Comparison of ENCODE assay signal across 31 mouse cellular contexts in the genomic region with DNA sequence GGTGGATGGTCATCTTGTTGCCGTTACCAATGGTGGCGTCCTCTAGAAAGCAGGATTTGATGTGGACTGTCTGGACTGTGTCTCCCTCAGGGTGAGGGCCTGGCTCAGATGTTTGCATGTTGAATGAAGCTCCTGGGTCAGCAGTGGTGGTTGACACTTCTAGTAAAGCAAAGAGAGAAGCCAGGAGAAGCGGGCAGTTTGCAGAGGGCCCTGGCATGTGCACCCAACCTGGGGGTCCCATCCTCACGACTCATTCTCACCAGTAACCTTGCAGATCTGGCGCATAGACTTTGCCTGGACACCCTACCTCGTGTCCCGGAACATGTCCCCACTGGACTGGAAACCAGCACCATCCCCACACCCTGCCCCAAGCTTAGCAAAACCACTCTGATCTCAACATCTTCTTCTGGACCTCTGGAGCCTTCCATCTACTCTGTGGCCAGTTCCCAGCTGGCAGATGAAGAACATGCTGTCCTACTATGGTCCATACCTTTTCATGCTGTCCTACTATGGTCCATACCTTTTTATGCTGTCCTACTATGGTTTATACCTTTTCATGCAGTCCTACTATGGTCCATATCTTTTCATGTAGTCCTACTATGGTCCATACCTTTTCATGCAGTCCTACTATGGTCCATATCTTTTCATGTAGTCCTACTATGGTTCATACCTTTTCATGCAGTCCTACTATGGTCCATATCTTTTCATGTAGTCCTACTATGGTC. TPM values are rescaled to one million over a fixed set of nuclear protein-coding genes. Genes with fewer than 3 reads are reported as not detected.
DNase-seq lines count a peak whose midpoint lies in the region; ATAC-seq lines count a peak whose summit lies in the region.
"Had no signal": no experiment of that assay in that cellular context is flagged by ENCODE, and none has a peak within 500 bp of the region (broad histone marks: within the 10 kb centered on the region; RNA-seq: fewer than 3 reads in every experiment).

No protein-coding gene starts in this region.

- H3K9ac ChIP-seq in forebrain, embryonic 11.5 days (ENCODE audit: low read length), result no peak overlapping the region
- no peak overlapping the region for H3K9ac ChIP-seq in forebrain, embryonic 15.5 days (replicated peaks)
- no peak overlapping the region for H3K9ac ChIP-seq in liver, embryonic 11.5 days (ENCODE audit: low read depth, low read length)
- no peak overlapping the region for H3K9ac ChIP-seq in liver, embryonic 12.5 days
- no peak overlapping the region for H3K9ac ChIP-seq in kidney, embryonic 15.5 days
- H3K9ac ChIP-seq: embryonic facial prominence, embryonic 13.5 days; forebrain, embryonic 12.5 days; heart, embryonic 13.5 days; intestine, embryonic 15.5 days; liver, embryonic 15.5 days; lung, embryonic 15.5 days; midbrain, embryonic 13.5 days had no signal

- no peak overlapping the region for H3K4me3 ChIP-seq in forebrain, embryonic 11.5 days (ENCODE audit: low read depth, low read length)
- no peak overlapping the region for H3K4me3 ChIP-seq in forebrain, embryonic 15.5 days
- no peak overlapping the region for H3K4me3 ChIP-seq in liver, embryonic 11.5 days (ENCODE audit: low read depth, low read length)
- H3K4me3 ChIP-seq in liver, embryonic 12.5 days, result no peak overlapping the region
- no peak overlapping the region for H3K4me3 ChIP-seq in kidney, embryonic 15.5 days (replicated peaks)
- H3K4me3 ChIP-seq: embryonic facial prominence, embryonic 13.5 days; forebrain, embryonic 12.5 days; heart, embryonic 13.5 days; intestine, embryonic 15.5 days; liver, embryonic 15.5 days; lung, embryonic 15.5 days; midbrain, embryonic 13.5 days had no signal

- H3K27me3 ChIP-seq in forebrain, embryonic 11.5 days (ENCODE audit: control insufficient read depth, insufficient read depth, low read length), result no peaks in the 10 kb centered on the region
- H3K27me3 ChIP-seq in forebrain, embryonic 15.5 days, result no peaks in the 10 kb centered on the region
- no peaks in the 10 kb centered on the region for H3K27me3 ChIP-seq in liver, embryonic 11.5 days (replicated peaks; ENCODE audit: control insufficient read depth, insufficient read depth, low read length)
- peaks cover 13% of the 10 kb centered on the region for H3K27me3 ChIP-seq in liver, embryonic 12.5 days (replicated peaks)
- 0 out of 2 replicates have a peak, but pooled peaks cover 3% of the 10 kb centered on the region for H3K27me3 ChIP-seq in kidney, embryonic 15.5 days
- H3K27me3 ChIP-seq: embryonic facial prominence, embryonic 13.5 days; forebrain, embryonic 12.5 days; midbrain, embryonic 13.5 days had no signal

- no peak overlapping the region for H3K4me2 ChIP-seq in forebrain, embryonic 11.5 days (ENCODE audit: low read depth, low read length, severe bottlenecking)
- H3K4me2 ChIP-seq in forebrain, embryonic 15.5 days (replicated peaks), result no peak overlapping the region
- no peak overlapping the region for H3K4me2 ChIP-seq in liver, embryonic 11.5 days
- H3K4me2 ChIP-seq in liver, embryonic 12.5 days, result no peak overlapping the region
- no peak overlapping the region for H3K4me2 ChIP-seq in kidney, embryonic 15.5 days
- H3K4me2 ChIP-seq: embryonic facial prominence, embryonic 13.5 days; forebrain, embryonic 12.5 days; heart, embryonic 13.5 days; intestine, embryonic 15.5 days; liver, embryonic 15.5 days; lung, embryonic 15.5 days; midbrain, embryonic 13.5 days had no signal

- 93% methylated on average over 7 of the region's 7 CpGs for WGBS in forebrain, embryonic 11.5 days
- 94% methylated on average over 7 of the region's 7 CpGs for WGBS in forebrain, embryonic 15.5 days
- 83% methylated on average over 7 of the region's 7 CpGs for whole genome bisulfite sequencing in liver, embryonic 11.5 days
- WGBS in liver, embryonic 12.5 days (ENCODE audit: insufficient replicate concordance), result 72% methylated on average over 7 of the region's 7 CpGs
- WGBS in kidney, embryonic 15.5 days, result 97% methylated on average over 7 of the region's 7 CpGs

- ATAC-seq in forebrain, embryonic 11.5 days (replicated peaks; ENCODE audit: low FRiP score), result no peak
- ATAC-seq in forebrain, embryonic 15.5 days (replicated peaks), result no peak
- ATAC-seq in liver, embryonic 11.5 days (replicated peaks; ENCODE audit: low FRiP score), result no peak
- ATAC-seq in liver, embryonic 12.5 days, result no peak
- ATAC-seq in kidney, embryonic 15.5 days (replicated peaks; ENCODE audit: low FRiP score), result no peak
- ATAC-seq: activated CD4-positive, CD25-positive, alpha-beta regulatory T cell, adult 4 months; hindbrain, embryonic 16.5 days; intestine, embryonic 15.5 days; midbrain, embryonic 13.5 days had no signal

- H3K36me3 ChIP-seq in forebrain, embryonic 11.5 days (ENCODE audit: control insufficient read depth, insufficient read depth, low read length), result no peaks in the 10 kb centered on the region
- H3K36me3 ChIP-seq in forebrain, embryonic 15.5 days, result no peaks in the 10 kb centered on the region
- no peaks in the 10 kb centered on the region for H3K36me3 ChIP-seq in liver, embryonic 11.5 days (ENCODE audit: control insufficient read depth, insufficient read depth, low read length)
- no peaks in the 10 kb centered on the region for H3K36me3 ChIP-seq in liver, embryonic 12.5 days
- H3K36me3 ChIP-seq in kidney, embryonic 15.5 days, result no peaks in the 10 kb centered on the region
- H3K36me3 ChIP-seq: embryonic facial prominence, embryonic 13.5 days; forebrain, embryonic 12.5 days; heart, embryonic 13.5 days; intestine, embryonic 15.5 days; liver, embryonic 15.5 days; lung, embryonic 15.5 days; midbrain, embryonic 13.5 days had no signal

- H3K9me3 ChIP-seq in forebrain, embryonic 11.5 days (ENCODE audit: control insufficient read depth, low read length), result no peaks in the 10 kb centered on the region
- no peaks in the 10 kb centered on the region for H3K9me3 ChIP-seq in forebrain, embryonic 15.5 days
- 0 out of 2 replicates have a peak, but pooled peaks cover 3% of the 10 kb centered on the region for H3K9me3 ChIP-seq in liver, embryonic 11.5 days (ENCODE audit: control insufficient read depth, low read length)
- H3K9me3 ChIP-seq in liver, embryonic 12.5 days (replicated peaks), result no peaks in the 10 kb centered on the region
- no peaks in the 10 kb centered on the region for H3K9me3 ChIP-seq in kidney, embryonic 15.5 days (replicated peaks)
- H3K9me3 ChIP-seq: forebrain, embryonic 12.5 days; heart, embryonic 13.5 days; intestine, embryonic 15.5 days; liver, embryonic 15.5 days; lung, embryonic 15.5 days had no signal

- peak; percentile 49 for DNase-seq in forebrain, embryonic 11.5 days (ENCODE audit: low spot score)
- DNase-seq in liver, embryonic 11.5 days (ENCODE audit: low spot score), result peak; percentile 28
- peak; percentile 25 for DNase-seq in testis, postnatal 10 days (ENCODE audit: low spot score)
- no peak for DNase-seq in testis, postnatal 14 days (ENCODE audit: low spot score)
- peak; percentile 5 for DNase-seq in naive thymus-derived CD4-positive, alpha-beta T cell, adult 2 months (ENCODE audit: low read depth)
- DNase-seq: adrenal gland, adult 2 months; adrenal gland, postnatal 36 days; cerebellum, adult 18-20 months; cerebellum, postnatal 14 days; embryo, embryonic 11 days; gastrocnemius, postnatal 14 days; heart, postnatal 10 days; kidney, adult 8-10 months; kidney, postnatal 10 days; right cerebral cortex, postnatal 25 days; spleen, adult 18-20 months; thymus, postnatal 4 days had no signal

- H3K4me1 ChIP-seq in forebrain, embryonic 11.5 days (replicated peaks; ENCODE audit: control insufficient read depth, insufficient read depth, low read length), result no peaks in the 10 kb centered on the region
- H3K4me1 ChIP-seq in forebrain, embryonic 15.5 days, result no peaks in the 10 kb centered on the region
- H3K4me1 ChIP-seq in liver, embryonic 11.5 days (replicated peaks; ENCODE audit: control insufficient read depth, insufficient read depth, low read length), result no peaks in the 10 kb centered on the region
- H3K4me1 ChIP-seq in liver, embryonic 12.5 days, result no peaks in the 10 kb centered on the region
- no peaks in the 10 kb centered on the region for H3K4me1 ChIP-seq in kidney, embryonic 15.5 days
- H3K4me1 ChIP-seq: embryonic facial prominence, embryonic 13.5 days; forebrain, embryonic 12.5 days; heart, embryonic 13.5 days; intestine, embryonic 15.5 days; liver, embryonic 15.5 days; lung, embryonic 15.5 days; midbrain, embryonic 13.5 days had no signal

- H3K27ac ChIP-seq in forebrain, embryonic 11.5 days (ENCODE audit: low read depth, low read length), result no peak overlapping the region
- H3K27ac ChIP-seq in forebrain, embryonic 15.5 days (replicated peaks), result no peak overlapping the region
- no peak overlapping the region for H3K27ac ChIP-seq in liver, embryonic 11.5 days (ENCODE audit: low read depth, low read length)
- H3K27ac ChIP-seq in liver, embryonic 12.5 days, result no peak overlapping the region
- H3K27ac ChIP-seq in kidney, embryonic 15.5 days, result no peak overlapping the region
- H3K27ac ChIP-seq: embryonic facial prominence, embryonic 13.5 days; forebrain, embryonic 12.5 days; heart, embryonic 13.5 days; intestine, embryonic 15.5 days; liver, embryonic 15.5 days; lung, embryonic 15.5 days; midbrain, embryonic 13.5 days; stomach, postnatal 0 days had no signal

RNA-seq across cellular contexts. Expression of gene Zbp1, which starts 9.5 kb away (rescaled TPM):
- not detected in 2 replicates for polyA plus RNA-seq in forebrain, embryonic 11.5 days (2014; fragmentation: Nextera tagmentation; extraction: Ambion mirVana)
- polyA plus RNA-seq in forebrain, embryonic 15.5 days (2015; fragmentation: Nextera tagmentation; extraction: Ambion mirVana), result 0.11 and 0.23 TPM in 2 replicates
- not detected in 2 replicates for polyA plus RNA-seq in liver, embryonic 11.5 days (2014; fragmentation: Nextera tagmentation; extraction: Ambion mirVana)
- polyA plus RNA-seq in liver, embryonic 12.5 days (2016; fragmentation: Nextera tagmentation; extraction: Ambion mirVana), result 0.21 and 0.36 TPM in 2 replicates
- polyA plus RNA-seq in kidney, embryonic 15.5 days (2015; fragmentation: Nextera tagmentation; extraction: Ambion mirVana), result 0.40 and 0.64 TPM in 2 replicates
- polyA plus RNA-seq: hindbrain, embryonic 16.5 days had no signal

RNA-seq across cellular contexts. Expression of gene Pck1, which starts 56.4 kb away (rescaled TPM):
- not detected in 2 replicates for polyA plus RNA-seq in forebrain, embryonic 11.5 days (2014; fragmentation: Nextera tagmentation; extraction: Ambion mirVana)
- not detected in 2 replicates for polyA plus RNA-seq in forebrain, embryonic 15.5 days (2015; fragmentation: Nextera tagmentation; extraction: Ambion mirVana)
- polyA plus RNA-seq in liver, embryonic 11.5 days (2014; fragmentation: Nextera tagmentation; extraction: Ambion mirVana), result 0.17 and 0.23 TPM in 2 replicates
- polyA plus RNA-seq in liver, embryonic 12.5 days (2016; fragmentation: Nextera tagmentation; extraction: Ambion mirVana), result 0.07 and 0.20 TPM in 2 replicates
- polyA plus RNA-seq in kidney, embryonic 15.5 days (2015; fragmentation: Nextera tagmentation; extraction: Ambion mirVana), result 17.9 and 18.0 TPM in 2 replicates
- polyA plus RNA-seq: activated CD4-positive, CD25-positive, alpha-beta regulatory T cell, adult 4 months; brain, embryonic 14.5 days; embryonic facial prominence, embryonic 13.5 days; forebrain, embryonic 12.5 days; hindbrain, embryonic 16.5 days; midbrain, embryonic 13.5 days had no signal

Comparison
In these comparisons a context has a peak if more than half of its experiments do, and no peak if none do; other contexts are left out.
1. RNA of gene Pck1, which starts 56.4 kb away (polyA plus RNA-seq): 17.9 to 18.0 TPM in kidney, embryonic 15.5 days; 0.17 to 0.23 TPM in liver, embryonic 11.5 days, 0.07 to 0.20 TPM in liver, embryonic 12.5 days, not detected in forebrain, embryonic 11.5 days and not detected in forebrain, embryonic 15.5 days; every median in the first group is over 10 times any median in the second.